Mouse (Mus musculus): ENCODE measurements around the gene Ctsd. TPM values are rescaled to one million over a fixed set of nuclear protein-coding genes. Genes with fewer than 3 reads are reported as not detected.
A peak's percentile ranks its signal among the peaks of the same experiment; 100 is the strongest.
"Not testable (repeated sequence)": the region's sequence is repeated elsewhere in the genome, so short reads cannot be mapped to it uniquely, and the experiment has no call there.

The Ctsd gene
- total RNA-seq (2015), result 115 and 133 TPM in 2 replicates
- 129 and 170 TPM in 2 replicates for total RNA-seq (2017)

DNA sequence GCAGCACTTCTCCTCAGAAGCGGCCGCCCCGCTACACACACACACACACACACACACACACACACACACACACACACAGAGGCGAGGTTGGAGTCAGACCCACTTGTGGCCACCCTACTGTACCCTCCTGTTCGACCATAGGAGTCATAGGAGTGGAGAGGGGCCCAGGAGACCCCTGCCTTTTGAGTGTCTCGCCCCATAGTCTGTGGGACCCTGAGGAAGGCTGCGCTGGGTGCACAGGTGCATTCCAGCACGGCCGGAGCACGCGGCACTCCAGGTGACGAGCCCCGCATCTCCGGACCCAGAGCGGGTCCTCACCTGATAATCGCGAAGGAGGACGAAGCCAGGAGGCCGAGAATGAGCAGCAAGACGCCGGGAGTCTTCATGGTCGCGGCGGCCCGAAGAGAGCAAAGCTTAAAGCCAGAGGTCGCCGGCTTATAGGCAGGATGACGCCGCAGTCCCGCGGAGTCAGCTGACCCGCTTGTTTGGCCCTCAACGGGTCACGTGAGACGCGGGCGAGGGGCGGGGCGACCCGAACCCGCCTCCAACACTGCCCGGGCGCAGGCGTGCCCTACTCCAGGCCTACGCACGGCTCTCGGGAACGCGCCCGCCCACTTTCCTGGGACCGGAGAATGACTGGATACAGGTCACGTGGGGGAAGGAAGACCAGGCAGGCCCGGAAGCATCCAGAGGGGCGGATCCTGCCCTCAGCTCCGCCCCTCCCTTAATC, at the start of gene Ctsd:
Gene Ctsd, minus strand, starts transcription at position 620 of the 730 bp plus-strand sequence.
- peak; percentile 70 for ATAC-seq (replicated peaks; ENCODE audit: poor library complexity)

DNA sequence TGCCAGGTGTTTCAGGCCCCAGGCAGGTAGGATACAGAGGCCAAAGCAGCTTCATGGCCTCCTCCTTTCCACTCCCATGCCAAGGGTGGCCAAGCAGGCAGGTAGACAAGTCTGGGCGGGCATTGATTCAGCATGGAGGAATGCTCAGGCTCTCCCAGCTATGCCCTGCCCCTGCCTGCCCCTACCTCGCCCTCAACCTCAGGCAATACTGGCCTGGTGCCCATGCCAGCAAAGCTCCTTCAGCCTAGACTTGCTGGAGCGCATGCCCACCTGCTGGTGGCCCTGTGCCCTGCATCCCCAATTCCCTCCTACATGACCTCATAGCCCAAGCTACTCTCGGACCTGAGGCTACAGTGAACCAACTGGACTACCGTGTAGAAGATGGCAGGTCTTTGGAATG, 49.5 kb upstream of the Ctsd start:
- ATAC-seq (replicated peaks; ENCODE audit: poor library complexity), result peak; percentile 69

- ATAC-seq (replicated peaks; ENCODE audit: poor library complexity), result peak; percentile 77
These were observed 47.7 kb upstream of the Ctsd start for GRCm38 (mm10) chr7:142435524-142435923.

GRCm38 (mm10) chr7:142434137-142434865, 46.5 kb upstream of the Ctsd start, which contains the start of gene Syt8:
TSS of gene Syt8 (plus strand) at chr7:142434850.
- no peak for ATAC-seq (replicated peaks; ENCODE audit: poor library complexity)

- ATAC-seq (replicated peaks; ENCODE audit: poor library complexity), result no peak
These were observed 45.8 kb upstream of the Ctsd start for GRCm38 (mm10) chr7:142433623-142434022.

GRCm38 (mm10) chr7:142431106-142431505, 43.3 kb upstream of the Ctsd start:
- no peak for ATAC-seq (replicated peaks; ENCODE audit: poor library complexity)

GRCm38 (mm10) chr7:142430160-142430678, 42.4 kb upstream of the Ctsd start:
- ATAC-seq (replicated peaks; ENCODE audit: poor library complexity), result no peak

DNA sequence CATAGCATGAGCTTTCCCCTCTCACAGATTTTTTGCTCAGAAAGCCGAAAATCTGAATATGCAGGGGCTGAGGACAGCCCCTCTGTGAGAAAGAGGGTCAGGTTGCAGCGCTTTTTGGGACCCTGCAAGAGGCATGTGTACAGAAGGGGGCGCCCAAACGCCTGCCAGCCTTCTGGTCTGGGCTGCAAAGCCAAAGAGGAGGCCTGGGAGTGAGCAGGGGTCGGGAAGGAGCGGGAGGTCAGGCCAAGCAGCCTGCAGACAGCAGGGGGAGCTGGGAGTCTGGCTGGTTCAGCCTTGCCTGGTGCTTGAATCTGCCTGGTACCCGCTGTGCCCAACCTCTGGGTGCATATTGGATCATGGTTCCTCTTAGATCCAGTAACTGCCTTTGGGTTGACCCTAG, 40.4 kb upstream of the Ctsd start:
- peak; percentile 78 for ATAC-seq (replicated peaks; ENCODE audit: poor library complexity)

GRCm38 (mm10) chr7:142425641-142426213, 37.9 kb upstream of the Ctsd start:
- no peak for ATAC-seq (replicated peaks; ENCODE audit: poor library complexity)

- no peak for ATAC-seq (replicated peaks; ENCODE audit: poor library complexity)
These were observed 34.0 kb upstream of the Ctsd start for GRCm38 (mm10) chr7:142421826-142422225.

DNA sequence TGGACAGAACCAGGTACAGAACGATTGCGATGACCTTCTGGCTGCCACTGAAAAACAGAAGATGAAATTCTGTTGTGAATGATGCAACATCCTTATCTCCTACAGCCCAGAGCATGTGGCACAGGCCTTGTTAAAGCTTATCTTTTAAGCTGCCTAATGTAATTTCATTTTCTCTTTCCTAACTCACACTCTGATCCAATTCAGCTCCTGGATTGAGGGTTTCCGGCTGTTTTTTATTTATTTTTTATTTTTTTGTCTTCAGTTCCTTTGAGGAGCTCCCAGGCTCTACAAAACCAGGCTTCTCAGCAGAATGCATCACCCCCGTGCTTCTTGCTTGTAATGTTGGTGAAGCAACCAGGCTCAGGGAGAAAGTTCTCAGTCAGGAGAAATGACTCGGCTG, 32.0 kb upstream of the Ctsd start:
- peak; percentile 84 for ATAC-seq (replicated peaks; ENCODE audit: poor library complexity)

- ATAC-seq (replicated peaks; ENCODE audit: poor library complexity), result 0 out of 2 replicates have a peak, but pooled peaks have one; percentile 3
These were observed 30.8 kb upstream of the Ctsd start for GRCm38 (mm10) chr7:142418679-142419078.

DNA sequence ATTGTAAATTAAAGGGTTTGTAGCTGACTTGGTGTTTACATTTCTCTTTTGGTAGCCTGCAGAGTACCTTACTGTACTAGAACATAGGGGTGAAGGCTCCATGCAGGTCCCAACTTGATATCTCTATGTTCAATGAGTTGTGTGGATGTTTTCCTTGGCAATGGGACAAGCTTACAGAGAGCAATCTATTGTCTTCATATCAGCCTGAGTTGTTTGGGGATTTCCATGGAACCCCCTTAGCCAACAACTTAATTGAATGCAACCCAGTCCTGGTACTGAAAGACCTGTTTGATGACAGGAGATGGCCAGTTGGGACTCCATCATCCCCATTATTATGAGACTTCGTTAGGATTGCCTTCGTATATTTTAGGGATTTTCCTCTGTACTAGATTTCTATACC, 30.2 kb upstream of the Ctsd start:
- ATAC-seq (replicated peaks; ENCODE audit: poor library complexity), result no peak

GRCm38 (mm10) chr7:142416225-142416624, 28.4 kb upstream of the Ctsd start:
- ATAC-seq (replicated peaks; ENCODE audit: poor library complexity), result no peak

- ATAC-seq (replicated peaks; ENCODE audit: poor library complexity), result no peak
These were observed 27.5 kb upstream of the Ctsd start for GRCm38 (mm10) chr7:142415314-142415713.

- peak; percentile 50; the same call in 1 of the 2 replicates for ATAC-seq (replicated peaks; ENCODE audit: poor library complexity)
These were observed 25.4 kb upstream of the Ctsd start for GRCm38 (mm10) chr7:142413285-142413684.

DNA sequence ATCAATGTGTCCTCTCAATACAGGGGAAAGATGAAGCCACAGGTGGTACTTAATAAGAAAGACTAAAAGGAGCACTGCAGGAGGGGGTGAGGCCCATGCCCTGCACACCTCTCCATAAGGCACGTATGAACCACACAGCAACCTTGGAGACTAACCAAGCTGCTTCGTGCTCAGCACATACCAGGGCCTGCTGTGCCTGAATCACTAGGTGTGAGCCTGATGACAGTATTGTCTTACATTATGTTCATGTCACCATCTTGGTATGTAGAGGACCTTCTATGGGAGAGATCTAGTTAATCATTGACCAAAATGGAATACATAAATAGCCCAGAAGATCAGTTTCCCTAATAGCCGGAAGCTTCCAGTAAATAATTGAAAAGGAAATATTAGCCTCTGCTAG, 21.8 kb upstream of the Ctsd start:
- no peak for ATAC-seq (replicated peaks; ENCODE audit: poor library complexity)

- ATAC-seq (replicated peaks; ENCODE audit: poor library complexity), result no peak
These were observed 20.8 kb upstream of the Ctsd start for GRCm38 (mm10) chr7:142408686-142409085.

DNA sequence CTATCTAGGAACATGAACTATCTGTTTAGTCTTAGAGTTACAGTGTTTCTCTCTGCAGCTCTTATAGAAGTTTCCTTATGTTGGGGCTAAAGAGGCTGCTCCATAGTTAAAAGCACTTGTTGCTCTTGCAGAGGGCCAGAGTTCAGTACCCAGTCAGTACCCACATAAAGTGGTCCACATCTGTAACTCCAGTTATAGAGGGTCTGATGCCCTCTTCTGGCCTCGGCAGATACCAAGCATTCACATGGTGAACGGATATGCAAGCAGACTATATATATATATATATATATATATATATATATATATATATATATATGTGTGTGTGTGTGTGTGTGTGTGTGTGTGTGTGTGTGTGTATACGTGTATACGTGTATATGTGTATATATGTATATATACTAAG, 20.1 kb upstream of the Ctsd start:
- ATAC-seq (replicated peaks; ENCODE audit: poor library complexity), result 0 out of 2 replicates have a peak, but pooled peaks have one; percentile 36

GRCm38 (mm10) chr7:142405134-142405533, 17.3 kb upstream of the Ctsd start:
- not testable (repeated sequence) for ATAC-seq (replicated peaks; ENCODE audit: poor library complexity)

DNA sequence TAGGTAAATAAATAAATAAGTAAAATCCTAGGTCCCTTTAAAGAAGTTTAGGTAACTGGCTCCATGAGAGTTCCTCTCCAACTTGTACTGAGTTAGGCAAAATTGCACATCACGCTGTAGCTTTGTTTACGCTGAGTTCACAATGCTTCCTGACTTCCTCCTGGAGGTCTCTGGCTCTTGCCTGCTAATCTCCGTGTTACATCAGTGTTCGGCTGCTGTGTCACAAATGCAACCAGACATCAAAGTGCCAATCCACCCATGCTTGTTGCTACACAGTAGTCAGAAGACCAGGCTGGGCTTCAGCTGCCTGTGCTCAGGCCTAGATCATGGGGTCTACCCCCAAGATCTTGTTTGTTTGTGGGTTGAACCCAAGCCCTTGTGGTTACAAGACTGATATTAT, 15.8 kb upstream of the Ctsd start:
- peak; percentile 71 for ATAC-seq (replicated peaks; ENCODE audit: poor library complexity)
